Mouse (Mus musculus) gonadal fat pad, adult 2 months (tissue): ENCODE measurements around the gene H2afx. TPM values are rescaled to one million over a fixed set of nuclear protein-coding genes. Genes with fewer than 3 reads are reported as not detected.
"Not testable (repeated sequence)": the region's sequence is repeated elsewhere in the genome, so short reads cannot be mapped to it uniquely, and the experiment has no call there.

Experiments
- DNase-seq: peaks from one replicate; pipeline ENCODE4 v3.0.0-alpha.2; 2012; ENCODE audit warnings: low read depth
- polyA plus RNA-seq: library from polyadenylated mRNA; depleted of rRNA; stranded (reverse); fragments of >200 nt; gene quantifications from 2 replicates; pipeline ENCODE4 v1.2.3, GENCODE M21; 2012; rRNA removed

H2afx gene
- polyA plus RNA-seq = 52.0 and 59.0 TPM in 2 replicates

DNA sequence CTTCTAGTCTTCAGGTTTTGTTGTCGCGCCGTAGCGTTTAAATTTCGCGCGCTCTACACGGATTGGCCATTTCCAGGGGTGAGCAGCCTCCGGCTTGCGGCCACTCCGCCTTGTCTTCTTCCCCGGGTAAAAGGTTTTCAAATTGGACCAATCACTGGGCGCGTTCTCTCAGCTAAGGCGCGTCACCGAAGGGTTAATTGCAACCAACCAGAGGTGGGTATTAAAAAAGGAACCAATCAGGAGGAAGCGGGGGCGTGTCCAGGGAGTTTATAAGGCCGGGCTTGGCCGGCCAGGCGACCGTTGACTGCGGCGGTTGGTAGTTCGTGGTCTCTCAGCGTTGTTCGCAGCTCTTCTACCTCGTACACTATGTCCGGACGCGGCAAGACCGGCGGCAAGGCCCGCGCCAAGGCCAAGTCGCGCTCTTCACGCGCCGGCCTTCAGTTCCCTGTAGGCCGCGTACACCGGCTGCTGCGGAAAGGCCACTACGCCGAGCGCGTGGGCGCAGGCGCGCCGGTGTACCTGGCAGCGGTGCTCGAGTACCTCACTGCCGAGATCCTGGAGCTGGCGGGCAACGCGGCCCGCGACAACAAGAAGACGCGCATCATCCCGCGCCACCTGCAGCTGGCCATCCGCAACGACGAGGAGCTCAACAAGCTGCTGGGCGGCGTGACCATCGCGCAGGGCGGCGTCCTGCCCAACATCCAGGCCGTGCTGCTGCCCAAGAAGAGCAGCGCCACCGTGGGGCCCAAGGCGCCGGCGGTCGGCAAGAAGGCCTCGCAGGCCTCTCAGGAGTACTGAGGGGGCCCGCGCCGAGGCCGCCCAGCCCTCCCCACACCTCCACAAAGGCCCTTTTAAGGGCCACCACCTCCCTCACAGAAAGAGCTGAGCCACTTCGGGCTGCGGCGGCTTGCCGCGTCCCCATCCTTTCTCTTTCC, at the start of gene H2afx:
Gene H2afx (plus strand): TSS at position 299 of the 935 bp plus-strand sequence.
- DNase-seq = peak; percentile 96

DNA sequence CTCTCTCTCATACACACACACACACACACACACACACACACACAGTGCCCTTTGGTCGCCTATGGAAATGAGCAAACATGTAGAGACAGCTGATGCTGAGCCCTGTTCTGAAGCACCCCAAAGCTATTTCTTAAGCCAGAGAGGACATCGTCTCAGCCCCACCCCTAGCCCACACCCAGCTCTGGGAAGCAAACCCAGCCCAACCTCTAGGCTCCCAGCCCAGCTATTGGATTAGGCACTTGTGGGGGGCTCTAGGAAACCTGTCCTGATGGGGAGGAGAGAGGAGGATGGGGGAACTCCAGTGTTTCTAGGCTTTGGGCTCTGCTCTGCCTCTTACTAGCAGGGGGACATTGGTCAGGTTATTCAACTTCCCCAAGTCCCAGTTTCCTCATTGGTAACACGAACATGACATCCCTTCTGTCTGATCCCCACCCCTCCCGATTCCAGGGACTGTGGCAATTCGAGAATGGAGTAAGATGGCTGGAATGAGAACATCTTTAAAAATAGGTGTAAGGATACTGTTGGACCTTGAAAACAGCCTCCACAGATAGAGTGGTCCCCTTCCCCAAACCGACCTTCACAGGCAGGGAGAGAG, 48.1 kb upstream of the H2afx start:
- DNase-seq = no peak

DNA sequence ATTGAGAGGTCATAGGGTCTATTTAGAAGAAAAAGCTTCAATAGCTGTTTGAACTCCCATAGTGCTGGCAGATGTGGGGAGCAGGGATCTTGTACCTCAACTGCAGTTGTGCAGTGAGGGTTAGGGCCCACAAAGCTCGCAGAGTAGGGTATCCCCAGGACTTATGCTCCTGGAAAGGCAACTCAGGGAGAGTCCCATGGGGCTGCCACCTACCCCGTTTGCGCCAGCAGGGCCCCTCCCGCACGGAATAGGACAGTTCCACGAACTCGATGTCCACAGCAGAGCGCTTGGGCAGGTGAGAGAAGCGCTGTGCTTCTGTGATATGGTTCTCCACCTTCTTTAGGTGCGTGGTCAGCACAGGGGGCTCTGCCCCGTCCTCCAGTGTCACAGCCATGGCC, 47.5 kb upstream of the H2afx start:
- no peak for DNase-seq

DNA sequence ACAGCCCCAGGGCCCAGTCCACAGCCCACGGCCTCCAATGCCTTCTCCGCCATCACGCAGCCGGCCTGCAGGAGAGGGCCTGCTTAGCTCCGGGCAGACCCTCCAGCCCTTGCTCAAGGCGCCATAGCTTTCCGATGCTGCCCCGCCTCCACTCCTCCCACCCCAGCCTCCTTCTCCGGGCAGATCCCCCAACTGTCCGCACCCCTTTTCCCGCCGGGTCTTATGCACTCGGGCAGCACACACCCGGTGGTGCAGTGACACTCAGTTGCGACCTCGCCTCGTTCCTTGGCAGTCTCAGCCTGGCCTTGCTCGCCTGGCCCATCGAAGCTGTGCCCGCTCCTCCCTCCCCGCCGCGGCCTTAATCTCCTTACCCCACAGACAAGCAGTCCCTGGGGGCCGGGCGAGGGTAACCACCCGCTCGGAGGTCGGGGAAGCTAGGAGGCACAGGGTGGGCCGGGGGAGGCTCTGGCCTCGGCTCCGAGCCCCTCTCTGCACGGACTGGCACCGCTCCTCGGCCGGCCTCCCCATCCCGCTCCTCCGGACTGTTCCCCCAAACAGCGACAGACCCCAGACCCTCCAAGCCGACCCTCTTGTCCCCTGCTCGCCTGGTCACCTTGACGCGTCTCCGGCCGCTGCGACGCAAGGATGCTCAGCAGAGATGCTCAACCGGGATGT, 47.0 kb upstream of the H2afx start:
- DNase-seq = no peak

DNA sequence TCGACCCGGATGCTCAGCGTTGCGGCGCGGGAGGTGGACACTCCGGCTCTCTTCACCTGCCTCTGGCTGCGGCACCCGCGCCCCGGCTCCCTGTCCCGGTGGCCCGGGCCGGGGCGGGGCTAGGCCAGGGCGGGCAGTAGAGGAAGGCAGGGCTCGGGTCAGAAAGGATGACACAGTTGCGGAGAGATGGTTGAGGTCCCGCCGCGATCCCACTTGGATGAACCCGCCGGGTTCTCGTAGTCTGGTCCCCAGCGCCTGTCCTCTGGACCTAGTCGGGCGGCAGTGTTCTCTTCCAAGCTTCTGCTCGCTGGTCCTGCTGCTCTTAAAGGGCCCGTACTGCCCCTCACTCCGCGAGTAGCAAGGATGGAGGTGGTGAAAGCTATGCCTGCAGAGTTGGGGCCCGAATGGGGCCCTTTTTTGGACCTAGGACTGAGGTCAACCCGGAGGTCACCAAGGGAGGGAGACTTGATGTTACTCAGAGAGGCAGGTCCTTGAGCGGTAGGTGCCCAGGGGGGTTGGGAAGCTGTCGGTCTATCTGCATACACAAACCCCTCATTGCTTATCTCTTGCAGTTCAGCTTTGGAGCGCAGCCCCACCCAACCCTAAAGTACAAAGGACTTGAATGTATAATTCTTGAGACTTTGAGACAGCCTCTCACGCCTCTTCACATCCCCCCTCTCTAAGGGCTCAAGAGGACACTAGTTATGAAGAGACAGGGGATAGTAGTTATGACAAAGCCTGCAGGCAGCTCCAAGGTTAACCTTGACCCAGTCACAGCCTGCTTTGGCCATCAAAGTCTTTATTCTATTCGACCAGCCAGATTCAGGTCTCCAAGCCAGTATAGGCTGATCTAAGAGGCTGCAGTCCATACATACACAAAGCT, 46.2 kb upstream of the H2afx start, which contains the start of gene Abcg4:
Gene Abcg4 (minus strand): TSS at position 540 of the 883 bp plus-strand sequence.
- DNase-seq = no peak

DNA sequence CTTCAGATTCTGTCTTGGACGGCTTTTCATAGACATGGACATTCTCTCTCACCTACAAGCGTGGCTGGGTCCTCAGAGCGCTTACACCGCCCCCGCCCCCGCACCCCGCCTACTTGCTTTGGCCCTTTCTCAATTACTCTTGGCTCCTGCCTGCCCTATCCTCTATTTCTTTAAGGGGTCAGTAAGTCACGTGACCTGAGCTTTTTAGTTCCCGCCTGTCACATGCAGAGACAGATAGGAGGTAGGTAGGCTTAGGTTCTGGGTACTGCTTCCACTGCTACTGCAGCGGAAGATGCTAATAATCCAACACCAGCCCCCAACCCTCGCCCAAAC, 45.6 kb upstream of the H2afx start:
- no peak for DNase-seq

DNA sequence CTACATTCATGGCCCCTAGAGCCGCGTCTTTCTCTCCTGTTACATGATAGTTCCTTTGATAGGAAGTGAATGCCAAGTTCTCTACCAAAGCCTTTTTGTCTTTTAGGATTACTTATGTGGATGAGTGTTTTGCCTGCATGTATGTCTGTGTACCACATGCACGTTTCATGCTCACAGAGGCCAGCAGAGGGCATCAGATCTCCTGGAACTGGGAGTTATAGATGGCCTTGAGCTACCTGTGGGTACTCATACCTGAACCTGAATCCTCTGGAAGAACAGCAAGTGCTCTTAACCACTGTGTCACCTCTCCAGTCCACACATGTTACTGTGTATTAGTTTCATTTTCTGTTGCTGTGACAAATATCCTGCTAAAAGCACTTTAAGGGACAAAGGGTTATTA, 42.0 kb upstream of the H2afx start:
- DNase-seq = no peak

DNA sequence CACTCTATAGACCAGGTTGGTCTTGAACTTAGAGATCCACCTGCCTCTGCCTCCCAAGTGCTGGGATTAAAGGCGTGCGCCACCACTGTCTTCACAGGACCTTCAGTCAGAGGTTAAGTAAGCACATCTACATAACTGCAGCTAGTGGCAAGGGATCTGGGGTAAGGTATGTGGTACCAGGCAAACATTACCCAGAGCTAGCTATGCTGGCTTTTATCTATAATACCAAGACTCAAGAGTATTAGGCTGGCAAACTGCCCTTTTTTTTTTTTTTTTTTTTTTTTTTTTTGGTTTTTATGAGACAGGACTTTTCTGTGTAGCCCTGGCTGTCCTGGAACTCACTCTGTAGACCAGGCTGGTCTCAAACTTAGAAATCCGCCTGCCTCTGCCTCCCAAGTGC, 34.5 kb upstream of the H2afx start:
- DNase-seq = not testable (repeated sequence)

DNA sequence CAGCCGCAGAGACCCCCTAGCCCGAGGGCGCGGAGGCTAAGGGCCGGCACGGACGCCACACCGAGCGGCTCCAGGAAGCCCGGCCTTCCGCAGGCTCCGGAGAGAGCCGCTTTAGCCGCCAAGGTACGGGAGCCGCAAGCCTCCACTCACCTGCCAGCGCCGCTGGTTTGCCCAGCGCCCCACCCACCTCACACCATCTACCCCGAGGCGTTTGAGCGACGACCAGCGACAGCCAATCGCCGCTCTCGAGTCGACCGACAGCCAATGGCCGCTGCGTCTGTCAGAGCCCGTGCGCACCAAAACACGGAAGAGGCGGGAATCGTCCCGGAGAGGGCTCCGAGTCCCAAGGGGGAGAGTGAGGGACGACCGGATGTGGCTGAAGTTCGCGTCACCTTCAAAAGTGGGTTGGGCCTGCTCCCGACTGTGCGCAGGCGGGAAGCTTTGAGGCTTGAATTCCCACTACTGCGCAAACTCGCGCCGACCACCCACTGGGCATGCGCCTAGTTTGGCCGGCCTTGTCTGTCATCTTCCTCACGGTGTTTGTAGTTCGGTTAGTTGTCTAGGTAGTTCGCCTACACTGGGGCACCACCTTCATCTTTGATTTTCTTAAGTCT, 28.9 kb upstream of the H2afx start, which contains the start of gene Hinfp:
Gene Hinfp (minus strand): TSS at position 206 of the 614 bp plus-strand sequence.
- DNase-seq = peak; percentile 86

DNA sequence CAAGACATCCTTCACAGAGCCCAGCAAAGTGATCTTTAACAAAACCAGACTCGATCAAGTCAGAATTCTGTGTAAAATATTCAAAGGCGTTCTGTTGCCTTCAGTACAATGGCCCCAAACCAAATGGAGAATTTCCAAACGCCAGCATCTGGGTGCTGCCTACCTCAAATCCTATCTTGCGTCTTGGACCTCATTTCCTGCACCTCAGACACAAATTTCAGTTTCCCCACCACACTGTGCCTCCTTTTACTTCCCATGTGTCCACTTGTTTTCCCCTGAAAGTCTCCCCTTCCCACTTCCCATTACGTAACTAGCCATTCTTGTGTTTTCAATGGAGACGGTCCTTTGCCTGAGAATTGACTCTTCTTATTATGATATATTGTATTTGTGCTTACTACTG, 28.0 kb upstream of the H2afx start:
- DNase-seq = no peak

DNA sequence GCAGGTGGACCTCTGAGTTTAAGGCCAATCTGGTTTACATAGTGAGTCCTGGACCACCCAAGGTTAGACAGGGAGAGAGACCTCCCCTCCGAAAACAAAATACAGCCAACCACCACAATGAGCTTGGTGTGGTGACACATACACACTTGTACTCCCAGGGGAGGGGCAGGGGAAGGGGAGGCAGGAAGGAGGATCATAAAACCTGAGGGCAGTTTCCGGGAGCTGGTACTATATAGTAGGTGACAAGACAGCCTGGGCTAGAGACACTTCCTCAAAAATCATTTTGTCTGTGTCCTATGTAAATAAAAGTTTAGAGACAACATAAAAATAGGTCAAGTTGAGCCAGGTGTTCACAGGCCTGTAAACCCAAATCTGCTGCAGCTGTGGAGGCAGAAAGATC, 27.2 kb upstream of the H2afx start:
- no peak for DNase-seq

DNA sequence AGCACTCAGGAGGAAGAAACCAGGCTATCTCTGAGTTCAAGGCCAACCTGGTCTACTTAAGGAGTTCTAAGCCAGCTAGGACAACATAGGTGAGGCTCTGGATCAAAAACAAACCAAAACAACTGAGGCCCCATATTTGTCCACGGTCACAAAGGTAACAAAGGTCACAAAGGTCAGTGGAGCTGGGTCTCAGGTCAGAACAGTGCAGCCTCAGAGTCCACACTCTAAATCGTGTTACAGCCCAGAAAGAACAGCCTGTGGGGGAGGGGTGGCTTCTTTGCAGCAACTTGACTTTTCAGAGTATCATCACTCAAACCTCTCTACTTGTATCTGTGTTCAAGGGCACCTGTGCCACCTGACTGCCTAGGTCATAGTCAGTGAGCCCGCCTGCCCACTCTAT, 24.7 kb upstream of the H2afx start:
- DNase-seq = no peak

DNA sequence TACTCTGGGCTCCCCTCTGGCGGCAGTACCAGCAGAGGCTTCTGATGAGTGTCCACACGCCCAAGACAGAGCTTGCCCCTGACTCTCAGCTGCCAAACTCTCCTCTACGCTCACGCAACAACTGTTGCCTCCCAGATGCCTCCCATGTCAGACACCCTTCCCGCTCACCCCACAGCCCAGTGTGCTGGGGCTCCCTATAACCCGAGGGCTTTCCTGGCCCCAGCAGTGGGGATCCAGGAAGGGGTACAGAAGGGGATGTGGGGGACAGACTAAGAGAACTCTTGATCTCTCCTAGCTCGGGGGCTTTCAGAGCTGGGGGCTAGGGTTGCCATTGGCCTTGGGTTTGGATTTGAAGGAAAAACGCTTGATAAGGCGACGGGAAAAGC, 23.8 kb upstream of the H2afx start:
- DNase-seq = no peak

DNA sequence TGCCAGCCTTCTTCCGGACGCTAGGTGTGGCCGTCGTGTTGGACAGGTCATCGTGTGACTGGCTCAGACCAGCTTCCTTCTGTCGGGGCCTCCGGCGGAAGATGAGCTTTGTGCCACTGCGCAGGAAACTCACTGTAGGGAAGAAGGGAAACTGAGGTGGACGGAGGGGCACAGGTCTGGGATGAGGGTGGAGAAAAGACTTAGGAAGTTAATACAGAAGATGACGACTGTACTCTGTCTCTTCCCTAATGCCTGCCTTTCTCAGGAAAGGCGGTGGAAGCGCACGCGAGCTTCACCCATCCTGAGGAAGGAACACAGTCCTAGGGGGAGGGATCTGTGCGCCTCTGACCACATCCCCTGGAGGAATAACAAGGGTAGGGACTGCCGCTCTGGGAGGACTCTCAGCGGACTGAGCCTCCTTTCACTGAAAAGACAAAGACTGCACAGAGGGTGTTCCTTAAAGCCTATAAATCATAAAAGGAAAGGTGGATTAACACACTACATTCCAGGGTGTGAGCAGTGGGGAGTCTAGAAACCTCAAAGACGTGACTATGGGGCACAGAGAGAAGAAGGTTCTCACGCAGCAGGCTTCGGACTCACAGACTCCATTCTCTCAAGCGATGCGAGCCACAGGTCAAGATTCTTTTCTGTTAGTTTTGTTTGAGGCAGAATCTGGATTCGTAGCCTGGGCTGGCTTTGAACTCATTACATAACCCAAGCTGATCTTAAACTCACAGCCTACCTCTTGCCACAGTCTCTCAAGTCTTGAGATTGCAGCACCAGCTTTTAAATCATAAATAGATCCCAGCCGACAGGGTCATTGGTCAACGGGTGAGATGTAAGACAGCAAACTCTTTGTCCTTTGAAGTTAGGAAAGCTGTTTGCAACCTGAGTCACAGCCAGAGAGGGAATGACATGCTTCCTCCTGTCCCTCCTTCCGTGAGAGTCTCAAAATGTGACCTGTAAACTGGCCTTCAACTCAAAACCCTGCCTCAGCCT, 23.1 kb upstream of the H2afx start:
- no peak for DNase-seq

DNA sequence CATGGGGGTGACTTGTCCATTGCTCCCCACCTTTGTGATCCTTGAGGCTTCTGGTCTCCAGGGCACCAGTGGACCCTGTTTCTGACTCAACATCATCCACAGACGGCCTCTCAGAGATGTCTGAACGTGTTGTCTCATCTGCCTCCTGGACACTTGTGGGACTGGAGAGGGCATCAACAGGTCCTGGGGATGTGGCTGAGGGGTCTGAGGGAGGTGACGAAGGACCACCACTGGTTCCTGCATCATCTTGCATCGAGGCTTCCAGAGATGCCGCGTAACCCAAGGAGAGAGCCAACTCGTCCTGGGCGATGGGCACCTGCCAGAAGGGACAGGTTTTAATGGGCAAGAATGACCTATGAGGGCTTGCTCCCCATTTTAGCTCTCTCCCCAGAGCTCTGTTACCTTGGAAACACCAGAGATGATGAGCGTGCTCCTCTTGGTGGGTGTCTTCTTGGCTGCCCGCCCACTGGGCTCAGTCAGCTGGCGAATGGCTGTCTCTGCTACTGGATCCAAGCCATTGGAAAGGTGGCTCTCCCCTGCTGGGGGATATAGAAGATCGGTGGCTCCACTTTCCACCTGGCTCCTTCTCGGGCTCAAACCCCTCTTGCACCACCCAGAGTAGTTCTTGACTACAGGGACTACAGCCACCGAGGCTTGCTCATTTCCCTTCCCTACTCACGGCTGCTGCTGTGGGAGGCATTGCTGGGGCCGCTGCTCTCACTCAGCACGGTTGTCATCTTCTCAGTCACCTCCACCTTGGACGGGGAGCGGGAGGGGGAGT, 20.8 kb upstream of the H2afx start:
- DNase-seq = no peak

DNA sequence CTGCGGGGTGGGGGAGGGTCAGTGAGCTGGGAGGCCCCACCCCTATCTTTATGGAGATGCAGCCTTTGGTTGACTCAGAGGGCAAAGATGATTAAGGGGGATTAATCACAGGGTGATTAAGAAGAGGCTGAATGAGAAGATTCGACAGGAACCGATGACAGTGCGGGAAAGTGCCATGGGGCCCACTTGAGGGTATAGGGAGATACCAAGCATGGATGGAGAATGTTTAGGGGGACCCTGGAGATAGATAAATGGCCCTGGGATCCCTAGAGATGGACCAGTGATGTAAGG, 20.3 kb upstream of the H2afx start:
- DNase-seq = no peak

DNA sequence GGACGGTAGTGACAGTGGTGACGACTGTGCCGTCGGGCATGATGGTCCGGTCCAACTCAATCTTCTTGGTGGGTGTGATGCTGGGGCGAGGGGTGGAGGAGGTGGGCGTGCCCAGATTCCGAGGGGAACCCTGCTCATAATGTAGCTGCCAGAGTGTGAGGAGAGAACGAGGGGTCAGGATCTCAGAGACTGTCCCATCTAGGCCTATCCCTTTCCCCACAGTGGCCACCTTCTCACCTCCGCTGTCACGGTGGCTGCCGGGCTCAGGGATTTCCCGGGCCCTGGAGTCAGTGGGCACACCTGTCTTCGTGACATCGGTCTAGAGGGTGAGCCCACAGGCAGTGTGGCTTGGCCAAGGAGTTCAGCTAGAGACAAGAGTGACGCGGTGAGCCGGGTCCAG, 19.6 kb upstream of the H2afx start:
- no peak for DNase-seq

DNA sequence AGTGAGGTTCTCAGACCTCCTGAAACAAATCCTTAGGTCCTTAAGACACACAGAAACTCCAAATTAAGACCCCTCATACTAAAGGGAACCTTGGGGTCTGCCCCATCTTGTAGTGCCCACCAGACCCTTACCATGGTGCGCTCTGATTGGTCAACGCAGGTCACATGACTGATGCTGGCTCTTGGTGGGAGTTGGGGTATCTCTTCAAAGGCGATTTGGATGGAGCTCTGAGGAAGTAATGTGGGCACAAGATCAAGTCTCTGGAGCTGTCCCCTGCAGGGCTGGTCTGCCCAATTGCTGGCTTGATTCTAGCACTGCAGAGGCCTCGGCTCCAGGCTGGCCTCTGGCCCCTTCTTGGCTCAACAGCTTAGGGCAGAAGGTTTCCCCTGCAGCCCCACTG, 17.0 kb upstream of the H2afx start:
- no peak for DNase-seq

DNA sequence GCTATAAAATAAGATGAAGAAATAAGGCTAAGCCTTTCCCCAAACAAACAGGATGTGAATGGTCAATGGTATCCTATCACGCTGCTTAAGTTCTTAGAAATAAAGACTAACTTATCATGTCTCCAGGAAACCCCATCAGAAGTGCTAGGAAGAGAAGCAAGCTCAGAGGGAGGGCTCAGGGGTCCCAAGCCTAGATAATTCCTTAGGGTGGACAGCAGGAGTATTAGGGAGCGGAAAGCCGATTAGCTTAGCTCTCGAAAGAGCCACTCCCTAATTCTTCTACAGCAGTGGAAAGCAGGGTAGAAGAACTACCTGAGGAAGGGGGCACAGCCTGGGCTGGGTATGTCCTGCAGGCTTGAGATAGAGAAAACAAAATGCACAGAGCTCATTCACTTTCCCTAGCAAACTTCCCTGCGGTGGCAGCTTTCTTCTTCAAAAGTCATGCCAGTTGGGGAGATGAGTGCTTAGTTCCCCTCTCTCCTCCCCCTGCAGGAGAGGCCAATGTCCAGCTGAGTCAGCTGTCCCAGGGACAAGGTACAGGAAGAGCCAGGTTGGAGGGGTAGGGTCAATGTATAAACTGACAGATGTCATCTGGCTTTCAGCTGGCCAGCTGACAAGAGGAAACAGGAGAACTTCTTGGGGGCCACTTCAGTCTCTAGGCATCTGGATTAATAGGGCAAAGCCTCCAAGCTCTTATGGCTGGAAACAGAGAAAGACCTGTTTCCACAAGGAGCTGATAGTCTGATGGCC, 16.2 kb upstream of the H2afx start:
- DNase-seq = no peak
